ENCODE assay signal across 16 mouse cellular contexts in the genomic region with DNA sequence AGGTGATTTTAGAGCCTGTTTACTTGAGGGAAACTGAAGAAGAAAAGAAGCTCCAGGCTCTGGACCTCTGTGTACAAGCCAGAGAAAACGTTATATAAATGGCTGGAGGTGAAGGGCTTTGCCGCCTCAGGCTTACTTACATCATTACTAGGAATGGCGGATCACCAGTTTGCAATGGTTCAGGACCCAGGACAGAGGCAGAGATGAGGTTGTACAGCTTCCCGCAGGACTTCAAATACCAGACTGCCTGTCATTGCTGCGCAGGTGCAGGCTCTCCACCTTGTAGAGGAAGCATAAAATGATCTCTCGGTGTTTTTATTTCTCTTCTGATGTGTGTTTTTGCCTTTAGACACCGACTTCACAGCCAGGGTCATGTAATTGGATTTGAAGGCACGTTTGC. TPM values are rescaled to one million over a fixed set of nuclear protein-coding genes. Genes with fewer than 3 reads are reported as not detected.
DNase-seq lines count a peak whose midpoint lies in the region; ATAC-seq and TF ChIP-seq lines count a peak whose summit lies in the region.
"Had no signal": no experiment of that assay in that cellular context is flagged by ENCODE, and none has a peak within 500 bp of the region (broad histone marks: within the 10 kb centered on the region; RNA-seq: fewer than 3 reads in every experiment).

No protein-coding gene starts in this region.

- no peak for TF ChIP-seq CTCF in forebrain, postnatal 0 days (IDR thresholded peaks at IDR 0.05; ENCODE audit: low read depth)

- H3K9ac ChIP-seq in midbrain, embryonic 13.5 days (replicated peaks) = no peak overlapping the region
- H3K9ac ChIP-seq in forebrain, postnatal 0 days = no peak overlapping the region
- H3K9ac ChIP-seq: liver, embryonic 13.5 days had no signal

- H3K27me3 ChIP-seq in midbrain, embryonic 13.5 days = no peaks in the 10 kb centered on the region
- H3K27me3 ChIP-seq in forebrain, postnatal 0 days (ENCODE audit: insufficient read depth, low read length) = no peaks in the 10 kb centered on the region
- H3K27me3 ChIP-seq: liver, embryonic 13.5 days had no signal

- H3K27ac ChIP-seq in midbrain, embryonic 13.5 days = peak overlapping the region; percentile 4; the same call in 1 of the 2 replicates
- H3K27ac ChIP-seq in forebrain, postnatal 0 days (ENCODE audit: low read depth, low read length) = no peak overlapping the region
- H3K27ac ChIP-seq: forebrain, embryonic 10.5 days; left cerebral cortex, adult 2 months; liver, embryonic 13.5 days had no signal

- peaks cover 7% of the 10 kb centered on the region for H3K4me1 ChIP-seq in midbrain, embryonic 13.5 days (replicated peaks)
- no peaks in the 10 kb centered on the region for H3K4me1 ChIP-seq in forebrain, postnatal 0 days (ENCODE audit: insufficient read depth)
- H3K4me1 ChIP-seq: liver, embryonic 13.5 days had no signal

- no peak for ATAC-seq in midbrain, embryonic 13.5 days
- no peak for ATAC-seq in granulocyte monocyte progenitor cell, adult 5-6 weeks (replicated peaks; ENCODE audit: poor library complexity, severe bottlenecking)
- no peak for ATAC-seq in forebrain, postnatal 0 days

- H3K9me3 ChIP-seq in midbrain, embryonic 13.5 days = no peaks in the 10 kb centered on the region
- no peaks in the 10 kb centered on the region for H3K9me3 ChIP-seq in forebrain, postnatal 0 days (ENCODE audit: low read length)
- H3K9me3 ChIP-seq: forebrain, embryonic 10.5 days; liver, embryonic 13.5 days had no signal

- H3K4me3 ChIP-seq in midbrain, embryonic 13.5 days (replicated peaks) = no peak overlapping the region
- H3K4me3 ChIP-seq in forebrain, postnatal 0 days (ENCODE audit: low read depth, low read length) = no peak overlapping the region
- H3K4me3 ChIP-seq: forebrain, embryonic 10.5 days; left cerebral cortex, adult 2 months; liver, embryonic 13.5 days had no signal

- 31% methylated on average over 8 of the region's 8 CpGs for WGBS in midbrain, embryonic 13.5 days
- WGBS in forebrain, postnatal 0 days = 34% methylated on average over 8 of the region's 8 CpGs

- DNase-seq in heart, adult 11 months = peak; percentile 39
- DNase-seq in heart, postnatal 36 days = no peak
- peak; percentile 23 for DNase-seq in 3T3-L1 (ENCODE audit: low read depth, low spot score)
- peak; percentile 72 for DNase-seq in embryo, embryonic 10 days (ENCODE audit: low spot score)
- no peak for DNase-seq in thymus, postnatal 36 days
- DNase-seq in forebrain, postnatal 0 days = no peak
- DNase-seq: cerebellum, postnatal 25 days; kidney, adult 9 months; liver, embryonic 13.5 days had no signal

- no peaks in the 10 kb centered on the region for H3K36me3 ChIP-seq in midbrain, embryonic 13.5 days
- H3K36me3 ChIP-seq in forebrain, postnatal 0 days (ENCODE audit: insufficient read depth) = no peaks in the 10 kb centered on the region
- H3K36me3 ChIP-seq: forebrain, embryonic 10.5 days; liver, embryonic 13.5 days had no signal

- H3K4me2 ChIP-seq in midbrain, embryonic 13.5 days (replicated peaks) = no peak overlapping the region
- no peak overlapping the region for H3K4me2 ChIP-seq in forebrain, postnatal 0 days (ENCODE audit: low read depth)
- H3K4me2 ChIP-seq: liver, embryonic 13.5 days had no signal

- intact Hi-C loops in heart, postnatal 36 days (cut with DNase I) = no loop called here

RNA-seq across cellular contexts. Expression of a gene that starts 7.1 kb away (rescaled TPM):
- total RNA-seq in heart, postnatal 36 days (2021) = not detected
- 2.7 and 2.8 TPM in 2 replicates for polyA plus RNA-seq in midbrain, embryonic 13.5 days (2015; fragmentation: Nextera tagmentation; extraction: Ambion mirVana)
- total RNA-seq in granulocyte monocyte progenitor cell, adult 5-6 weeks (2014; fragmentation: Nextera tagmentation) = not detected in 2 replicates
- not detected in 2 replicates for total RNA-seq in granulocyte monocyte progenitor cell, adult 5-6 weeks (2017)
- 8.4 and 8.7 TPM in 2 replicates for total RNA-seq in forebrain, postnatal 0 days (2014; rRNA removed)
- 0.48 and 1.5 TPM in 2 replicates for polyA plus RNA-seq in forebrain, postnatal 0 days (2015; fragmentation: Nextera tagmentation; extraction: Ambion mirVana)
- total RNA-seq: hematopoietic stem cell, adult 5-6 weeks had no signal
- polyA plus RNA-seq: C2C12; gonadal fat pad, adult 2 months; liver, embryonic 13.5 days had no signal

Comparison
In these comparisons a context has a peak if more than half of its experiments do, and no peak if none do; other contexts are left out.
1. DNase-seq: peak in heart, adult 11 months (single experiment), 3T3-L1 (single experiment) and embryo, embryonic 10 days (single experiment); none in heart, postnatal 36 days (0 of 2), thymus, postnatal 36 days (0 of 2) and forebrain, postnatal 0 days (single experiment).